Mouse (Mus musculus): ENCODE results near the gene Elmo1.

DNA sequence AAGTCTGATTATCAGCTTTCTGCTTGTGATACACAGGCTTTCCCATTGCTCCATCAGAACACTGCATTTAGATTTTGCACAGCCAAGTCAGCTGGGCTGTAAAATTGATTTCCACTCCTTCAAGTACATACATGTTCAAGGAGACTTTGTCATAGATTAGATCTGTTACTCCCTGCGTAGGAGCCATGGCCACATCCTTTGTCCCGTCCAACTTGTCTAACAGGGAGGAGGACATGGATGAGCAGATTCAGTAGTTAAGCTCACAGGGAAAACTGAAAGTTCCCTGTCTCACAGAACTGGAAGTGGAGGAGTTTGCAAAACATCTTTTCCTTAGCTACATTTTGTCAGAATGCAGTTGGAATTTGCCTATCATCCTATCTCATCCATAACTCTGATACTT is 484.8 kb downstream of the Elmo1 start:
- TF ChIP-seq POLR2A (IDR thresholded peaks at IDR 0.05; ENCODE audit: insufficient read depth, low read depth, low read length) (no peak), CTCF (IDR thresholded peaks at IDR 0.05; ENCODE audit: insufficient read depth, low read depth, low read length) (no peak)

All from olfactory bulb, adult 2 months (tissue).